Mouse (Mus musculus): ENCODE measurements around the gene Loxl4. TPM values are rescaled to one million over a fixed set of nuclear protein-coding genes. Genes with fewer than 3 reads are reported as not detected.

The Loxl4 gene
- polyA plus RNA-seq, 1 experiment from 2014 or later: 1.6 TPM

DNA sequence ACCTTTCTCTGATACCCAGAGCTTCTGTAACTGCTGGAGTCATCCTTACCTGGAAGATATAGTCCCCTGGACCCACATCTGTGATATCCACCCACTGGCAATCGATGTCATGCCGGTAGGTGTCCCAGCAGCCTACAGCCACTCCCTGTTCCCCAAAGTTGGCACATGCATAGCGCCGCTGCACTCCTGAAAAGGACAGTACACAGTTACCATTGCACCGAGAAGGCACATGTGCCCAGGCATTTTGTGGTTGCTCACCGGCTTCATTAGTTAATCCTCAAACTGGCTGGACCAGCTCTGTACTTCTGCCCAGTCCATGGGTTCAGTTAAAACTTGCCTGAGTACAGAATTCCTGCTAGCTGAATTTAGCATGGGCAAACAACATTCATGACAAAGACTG lies 14.7 kb downstream of the Loxl4 start:
- WGBS: 96% methylated on average over 6 of the region's 6 CpGs
- Histone ChIP-seq H3K4me3 (ENCODE audit: low read length) (no peak overlapping the region), H3K27ac (ENCODE audit: low read length) (no peak overlapping the region)

GRCm38 (mm10) chr19:42597286-42597685 lies 15.3 kb downstream of the Loxl4 start:
- Histone ChIP-seq H3K27me3 (ENCODE audit: insufficient read depth, low read length) (no peaks in the 10 kb centered on the region), H3K36me3 (ENCODE audit: insufficient read depth, low read length) (0 out of 2 replicates have a peak, but pooled peaks cover 5% of the 10 kb centered on the region), H3K4me1 (ENCODE audit: insufficient read depth, low read length) (no peaks in the 10 kb centered on the region), H3K4me2 (replicated peaks; ENCODE audit: low read depth, low read length) (no peak overlapping the region), H3K27ac (ENCODE audit: low read length) (no peak overlapping the region), H3K9ac (replicated peaks; ENCODE audit: low read length) (no peak overlapping the region), H3K4me3 (ENCODE audit: low read length) (no peak overlapping the region), H3K9me3 (ENCODE audit: low read length) (no peaks in the 10 kb centered on the region)
- WGBS: 89% methylated on average over 12 of the region's 12 CpGs
- no peak for ATAC-seq (ENCODE audit: low FRiP score, low TSS enrichment)

More for the DNA sequence above, 14.7 kb downstream of the Loxl4 start:
- 0 out of 2 replicates have a peak, but pooled peaks cover 5% of the 10 kb centered on the region for H3K36me3 ChIP-seq (ENCODE audit: insufficient read depth, low read length)
- no peak overlapping the region for H3K4me2 ChIP-seq (replicated peaks; ENCODE audit: low read depth, low read length)
- no peak for ATAC-seq (ENCODE audit: low FRiP score, low TSS enrichment)
- H3K4me1 ChIP-seq (ENCODE audit: insufficient read depth, low read length): no peaks in the 10 kb centered on the region
- H3K27me3 ChIP-seq (ENCODE audit: insufficient read depth, low read length): no peaks in the 10 kb centered on the region
- no peaks in the 10 kb centered on the region for H3K9me3 ChIP-seq (ENCODE audit: low read length)
- H3K9ac ChIP-seq (replicated peaks; ENCODE audit: low read length): no peak overlapping the region

DNA sequence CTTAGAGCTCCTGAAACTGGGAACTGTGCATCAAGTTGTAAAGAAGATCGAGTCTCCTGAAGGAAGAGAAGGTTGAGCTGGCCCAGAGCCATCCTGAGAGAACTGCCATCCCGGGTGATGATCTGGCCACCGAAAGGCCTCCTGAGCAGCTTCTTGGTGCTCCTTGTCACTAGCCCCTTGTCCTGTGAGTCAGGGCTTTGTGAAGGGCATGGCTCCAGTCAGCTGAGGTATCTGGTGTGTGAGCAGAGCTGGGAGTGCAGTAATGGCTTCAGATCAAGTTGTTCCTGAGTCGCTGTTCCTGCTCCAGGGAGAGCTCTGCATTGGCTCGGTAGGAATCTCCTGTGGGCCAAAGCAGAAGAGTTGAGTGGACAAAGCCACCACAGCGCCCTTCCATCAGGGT lies 17.5 kb downstream of the Loxl4 start:
- Histone ChIP-seq H3K4me1 (ENCODE audit: insufficient read depth, low read length) (no peaks in the 10 kb centered on the region), H3K4me2 (replicated peaks; ENCODE audit: low read depth, low read length) (no peak overlapping the region), H3K4me3 (ENCODE audit: low read length) (no peak overlapping the region), H3K27ac (ENCODE audit: low read length) (no peak overlapping the region), H3K9ac (replicated peaks; ENCODE audit: low read length) (no peak overlapping the region), H3K36me3 (ENCODE audit: insufficient read depth, low read length) (peaks cover 8% of the 10 kb centered on the region; the same call in 1 of the 2 replicates), H3K27me3 (ENCODE audit: insufficient read depth, low read length) (no peaks in the 10 kb centered on the region), H3K9me3 (ENCODE audit: low read length) (no peaks in the 10 kb centered on the region)
- ATAC-seq (ENCODE audit: low FRiP score, low TSS enrichment): no peak
- WGBS: 87% methylated on average over 6 of the region's 6 CpGs

- Histone ChIP-seq H3K27me3 (ENCODE audit: insufficient read depth, low read length) (no peaks in the 10 kb centered on the region), H3K4me2 (replicated peaks; ENCODE audit: low read depth, low read length) (no peak overlapping the region), H3K9me3 (ENCODE audit: low read length) (no peaks in the 10 kb centered on the region), H3K4me1 (ENCODE audit: insufficient read depth, low read length) (no peaks in the 10 kb centered on the region), H3K36me3 (ENCODE audit: insufficient read depth, low read length) (peaks cover 8% of the 10 kb centered on the region; the same call in 1 of the 2 replicates), H3K27ac (ENCODE audit: low read length) (no peak overlapping the region), H3K9ac (replicated peaks; ENCODE audit: low read length) (no peak overlapping the region), H3K4me3 (ENCODE audit: low read length) (no peak overlapping the region)
- 87% methylated on average over 6 of the region's 6 CpGs for WGBS
- no peak for ATAC-seq (ENCODE audit: low FRiP score, low TSS enrichment)
These were observed 19.2 kb downstream of the Loxl4 start for GRCm38 (mm10) chr19:42593456-42593855.

- H3K27ac ChIP-seq (ENCODE audit: low read length): no peak overlapping the region
- ATAC-seq (ENCODE audit: low FRiP score, low TSS enrichment): no peak
- H3K36me3 ChIP-seq (ENCODE audit: insufficient read depth, low read length): peaks cover 8% of the 10 kb centered on the region; the same call in 1 of the 2 replicates
- H3K4me3 ChIP-seq (ENCODE audit: low read length): no peak overlapping the region
- H3K9ac ChIP-seq (replicated peaks; ENCODE audit: low read length): no peak overlapping the region
- no peaks in the 10 kb centered on the region for H3K27me3 ChIP-seq (ENCODE audit: insufficient read depth, low read length)
- no peak overlapping the region for H3K4me2 ChIP-seq (replicated peaks; ENCODE audit: low read depth, low read length)
- H3K9me3 ChIP-seq (ENCODE audit: low read length): no peaks in the 10 kb centered on the region
- no peaks in the 10 kb centered on the region for H3K4me1 ChIP-seq (ENCODE audit: insufficient read depth, low read length)
- 58% methylated on average over 14 of the region's 14 CpGs for WGBS
These were observed 21.1 kb downstream of the Loxl4 start for GRCm38 (mm10) chr19:42591534-42591933.

- WGBS: 61% methylated on average over 1 of the region's 1 CpGs
- H3K4me1 ChIP-seq (ENCODE audit: insufficient read depth, low read length): no peaks in the 10 kb centered on the region
- no peak overlapping the region for H3K9ac ChIP-seq (replicated peaks; ENCODE audit: low read length)
- no peak overlapping the region for H3K27ac ChIP-seq (ENCODE audit: low read length)
- ATAC-seq (ENCODE audit: low FRiP score, low TSS enrichment): no peak
- no peak overlapping the region for H3K4me2 ChIP-seq (replicated peaks; ENCODE audit: low read depth, low read length)
- peaks cover 12% of the 10 kb centered on the region for H3K36me3 ChIP-seq (ENCODE audit: insufficient read depth, low read length)
- no peaks in the 10 kb centered on the region for H3K27me3 ChIP-seq (ENCODE audit: insufficient read depth, low read length)
- H3K4me3 ChIP-seq (ENCODE audit: low read length): no peak overlapping the region
- H3K9me3 ChIP-seq (ENCODE audit: low read length): no peaks in the 10 kb centered on the region
These were observed 23.4 kb downstream of the Loxl4 start for GRCm38 (mm10) chr19:42589246-42589645.

- Histone ChIP-seq H3K36me3 (ENCODE audit: insufficient read depth, low read length) (peaks cover 14% of the 10 kb centered on the region), H3K9me3 (ENCODE audit: low read length) (no peaks in the 10 kb centered on the region), H3K27ac (ENCODE audit: low read length) (no peak overlapping the region), H3K27me3 (ENCODE audit: insufficient read depth, low read length) (no peaks in the 10 kb centered on the region), H3K4me3 (ENCODE audit: low read length) (no peak overlapping the region), H3K4me1 (ENCODE audit: insufficient read depth, low read length) (no peaks in the 10 kb centered on the region), H3K9ac (replicated peaks; ENCODE audit: low read length) (no peak overlapping the region), H3K4me2 (replicated peaks; ENCODE audit: low read depth, low read length) (no peak overlapping the region)
- WGBS: 71% methylated on average over 2 of the region's 2 CpGs
- no peak for ATAC-seq (ENCODE audit: low FRiP score, low TSS enrichment)
These were observed 24.9 kb downstream of the Loxl4 start for GRCm38 (mm10) chr19:42587704-42588103.

DNA sequence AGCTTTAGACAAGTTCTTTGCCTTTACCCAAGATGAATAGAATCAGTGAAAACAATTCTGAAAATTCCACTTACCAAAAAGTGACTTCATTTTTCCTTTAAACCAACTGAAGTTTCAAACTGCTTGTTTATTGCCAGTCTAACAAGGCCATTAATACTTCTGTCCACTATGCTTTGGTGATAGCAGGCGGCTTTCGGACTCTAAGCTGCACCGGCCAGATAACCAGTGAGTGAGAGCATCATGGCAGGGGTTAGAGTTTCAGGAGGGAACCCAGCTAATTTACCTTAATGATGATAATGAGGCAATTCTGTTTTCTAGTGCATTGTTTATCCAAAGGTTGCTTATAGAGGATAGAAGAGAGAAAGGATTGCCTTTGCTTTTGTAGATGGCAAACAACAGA lies 28.4 kb downstream of the Loxl4 start:
- Histone ChIP-seq H3K4me3 (ENCODE audit: low read length) (no peak overlapping the region), H3K27ac (ENCODE audit: low read length) (no peak overlapping the region), H3K4me2 (replicated peaks; ENCODE audit: low read depth, low read length) (no peak overlapping the region), H3K9me3 (ENCODE audit: low read length) (no peaks in the 10 kb centered on the region), H3K4me1 (ENCODE audit: insufficient read depth, low read length) (no peaks in the 10 kb centered on the region), H3K9ac (replicated peaks; ENCODE audit: low read length) (no peak overlapping the region), H3K36me3 (ENCODE audit: insufficient read depth, low read length) (peaks cover 10% of the 10 kb centered on the region), H3K27me3 (ENCODE audit: insufficient read depth, low read length) (no peaks in the 10 kb centered on the region)
- no peak for ATAC-seq (ENCODE audit: low FRiP score, low TSS enrichment)
- 87% methylated on average over 3 of the region's 3 CpGs for WGBS

- Histone ChIP-seq H3K9me3 (ENCODE audit: low read length) (no peaks in the 10 kb centered on the region), H3K9ac (replicated peaks; ENCODE audit: low read length) (no peak overlapping the region), H3K27me3 (ENCODE audit: insufficient read depth, low read length) (no peaks in the 10 kb centered on the region), H3K4me3 (ENCODE audit: low read length) (no peak overlapping the region), H3K36me3 (ENCODE audit: insufficient read depth, low read length) (peaks cover 10% of the 10 kb centered on the region), H3K4me1 (ENCODE audit: insufficient read depth, low read length) (no peaks in the 10 kb centered on the region), H3K4me2 (replicated peaks; ENCODE audit: low read depth, low read length) (no peak overlapping the region), H3K27ac (ENCODE audit: low read length) (no peak overlapping the region)
- 93% methylated on average over 5 of the region's 5 CpGs for WGBS
- no peak for ATAC-seq (ENCODE audit: low FRiP score, low TSS enrichment)
These were observed 28.9 kb downstream of the Loxl4 start for GRCm38 (mm10) chr19:42583677-42584076.

GRCm38 (mm10) chr19:42582811-42583370 lies 29.7 kb downstream of the Loxl4 start:
- H3K4me3 ChIP-seq (ENCODE audit: low read length): no peak overlapping the region
- 93% methylated on average over 13 of the region's 13 CpGs for WGBS
- H3K36me3 ChIP-seq (ENCODE audit: insufficient read depth, low read length): peaks cover 10% of the 10 kb centered on the region
- no peaks in the 10 kb centered on the region for H3K27me3 ChIP-seq (ENCODE audit: insufficient read depth, low read length)
- no peak overlapping the region for H3K27ac ChIP-seq (ENCODE audit: low read length)
- ATAC-seq (ENCODE audit: low FRiP score, low TSS enrichment): no peak
- H3K4me2 ChIP-seq (replicated peaks; ENCODE audit: low read depth, low read length): no peak overlapping the region
- H3K9me3 ChIP-seq (ENCODE audit: low read length): no peaks in the 10 kb centered on the region
- no peaks in the 10 kb centered on the region for H3K4me1 ChIP-seq (ENCODE audit: insufficient read depth, low read length)
- no peak overlapping the region for H3K9ac ChIP-seq (replicated peaks; ENCODE audit: low read length)
